Mouse (Mus musculus): Measurements from ENCODE around the gene Rfpl4.
"Not testable (repeated sequence)": the region's sequence is repeated elsewhere in the genome, so short reads cannot be mapped to it uniquely, and the experiment has no call there.

Rfpl4 gene

DNA sequence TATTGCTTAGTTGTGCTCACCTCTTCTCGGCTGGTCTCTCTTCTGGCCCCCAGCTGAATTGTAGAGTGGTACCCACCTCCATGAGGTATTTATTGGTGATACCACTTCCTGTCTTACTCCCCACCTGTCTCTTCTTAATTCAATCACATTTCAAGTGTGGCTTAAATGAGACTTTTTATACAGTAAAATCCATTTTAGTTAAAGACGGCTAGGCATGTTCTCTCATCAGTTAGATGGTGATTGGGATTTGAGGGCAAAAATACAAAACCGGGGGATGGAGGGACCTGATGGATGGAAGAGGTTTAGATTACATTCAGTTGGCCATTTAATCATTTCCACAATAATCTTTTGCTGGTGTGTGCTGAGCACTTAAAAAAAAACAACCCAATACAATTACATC lies at the start of gene Rfpl4:
Gene Rfpl4 (minus strand): TSS at position 101 of the 400 bp plus-strand sequence.
- no peak for DNase-seq

DNA sequence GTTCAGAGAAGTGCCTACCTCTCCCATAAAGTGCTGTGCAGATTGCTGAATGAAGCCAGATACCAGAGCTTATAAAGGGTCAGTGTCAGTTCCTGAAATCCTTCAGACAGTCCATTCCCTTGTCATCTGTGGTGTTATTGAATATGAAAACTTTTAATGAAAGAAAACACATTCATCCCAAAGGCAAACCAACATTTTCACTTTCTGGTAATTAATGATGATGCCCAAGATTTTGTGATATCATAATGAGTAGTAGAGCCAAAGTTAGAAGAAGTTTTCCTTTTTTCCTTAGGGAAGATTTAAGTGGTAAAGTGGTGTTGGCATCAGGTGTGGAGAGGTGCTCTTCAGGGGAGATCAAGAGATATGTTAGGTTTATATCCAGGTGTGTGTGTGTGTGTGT lies 32.8 kb upstream of the Rfpl4 start, which contains the start of gene Vmn1r55:
Gene Vmn1r55 (minus strand): TSS at position 101 of the 400 bp plus-strand sequence.
- not testable (repeated sequence) for DNase-seq

DNA sequence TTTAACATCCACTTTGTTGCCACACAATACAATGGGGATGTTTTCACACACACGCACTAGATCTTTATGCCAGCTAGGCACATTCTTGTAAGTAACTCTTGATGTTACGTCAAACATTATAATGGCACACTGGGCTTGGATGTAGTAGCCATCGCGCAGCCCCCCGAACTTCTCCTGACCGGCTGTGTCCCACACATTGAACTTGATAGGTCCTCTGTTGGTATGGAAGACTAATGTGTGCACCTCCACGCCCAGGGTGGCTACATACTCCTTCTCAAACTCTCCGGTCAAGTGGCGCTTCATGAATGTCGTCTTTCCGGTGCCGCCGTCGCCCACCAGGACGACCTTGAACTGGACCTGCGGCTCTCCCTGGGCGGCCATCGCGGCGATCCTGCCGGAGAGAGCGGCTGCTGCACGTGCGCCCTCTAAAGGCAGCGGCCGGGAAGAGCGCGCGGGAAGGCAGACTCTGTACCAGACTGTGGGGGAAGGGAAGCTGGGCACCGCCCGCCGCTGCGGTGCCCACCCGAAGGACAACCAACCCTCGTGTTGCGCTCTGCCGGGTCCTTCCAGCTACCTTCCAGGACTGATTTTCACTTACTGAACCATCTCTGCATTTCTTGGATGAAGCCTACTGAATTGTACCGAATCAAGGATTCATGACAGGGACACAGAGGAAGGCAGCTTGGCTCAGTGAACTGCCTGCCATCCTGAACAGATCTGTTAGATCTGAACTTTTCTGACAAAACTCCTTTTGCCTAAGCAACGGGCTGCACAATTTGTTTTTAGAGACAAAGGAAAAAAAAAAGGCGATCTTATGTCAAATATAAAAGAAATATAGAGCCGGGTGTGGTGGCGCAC lies 9.0 kb upstream of the Rfpl4 start, which contains the start of gene Rasl2-9:
Gene Rasl2-9 (minus strand): TSS at position 402 of the 858 bp plus-strand sequence.
- DNase-seq, result peak; percentile 42

DNA sequence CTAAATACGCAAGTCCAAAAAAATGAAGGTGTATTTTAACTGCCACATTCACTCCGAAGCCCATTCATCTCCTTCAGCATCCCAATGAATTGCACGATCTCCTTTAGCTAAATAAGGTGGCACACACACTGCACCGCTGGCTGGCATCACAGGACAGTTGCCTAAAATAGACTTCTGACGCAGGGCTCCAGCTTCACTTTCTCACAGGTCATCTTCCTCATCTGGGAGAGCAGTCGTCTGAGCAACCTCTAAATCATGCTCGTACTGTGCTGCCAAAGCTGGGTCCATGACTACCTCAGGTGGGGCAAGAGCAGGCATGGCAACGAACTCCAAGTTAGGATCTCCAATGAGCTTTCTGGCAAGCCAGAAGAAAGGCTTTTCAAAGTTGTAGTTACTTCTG lies 8.3 kb upstream of the Rfpl4 start:
- DNase-seq, result no peak

DNA sequence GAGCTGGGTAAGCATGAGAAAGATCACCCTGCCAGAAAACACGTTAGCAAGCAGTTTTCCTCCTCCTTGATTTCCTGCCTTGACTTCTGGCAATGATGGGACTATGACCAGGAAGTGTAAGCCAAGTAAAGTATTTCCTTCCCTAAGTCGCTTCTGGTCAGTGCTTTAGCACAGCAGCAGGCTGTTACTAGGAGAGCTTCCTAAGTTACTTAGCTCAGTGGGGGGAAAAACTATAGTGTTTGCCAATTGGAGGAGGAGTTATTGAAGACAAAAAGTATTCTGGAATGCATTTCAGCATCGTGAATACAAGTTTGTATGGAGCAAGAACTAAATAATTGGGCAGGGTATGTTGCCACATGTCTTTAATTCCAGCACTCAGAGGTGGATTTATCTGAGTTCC lies 4.0 kb downstream of the Rfpl4 start:
- DNase-seq, result no peak

DNA sequence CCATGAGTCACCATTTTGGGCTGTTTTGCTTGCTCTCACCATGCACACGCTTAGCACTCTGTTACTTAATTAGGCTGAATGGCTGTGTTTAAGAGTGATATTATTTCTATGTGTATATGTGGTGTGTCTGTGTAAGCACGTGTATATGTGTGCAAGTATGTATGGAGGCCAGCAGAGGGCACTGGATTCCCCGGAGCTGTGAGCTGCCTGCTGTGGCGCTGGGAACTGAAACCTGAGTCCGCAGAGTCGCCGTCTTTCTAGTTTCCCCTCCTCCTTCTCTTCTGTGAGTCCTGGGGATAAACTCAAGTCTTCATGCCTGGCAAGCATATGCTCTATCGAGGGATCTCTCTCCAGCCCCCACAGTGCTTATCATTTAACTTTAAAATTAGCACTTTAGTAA lies 7.4 kb downstream of the Rfpl4 start:
- DNase-seq, result no peak

DNA sequence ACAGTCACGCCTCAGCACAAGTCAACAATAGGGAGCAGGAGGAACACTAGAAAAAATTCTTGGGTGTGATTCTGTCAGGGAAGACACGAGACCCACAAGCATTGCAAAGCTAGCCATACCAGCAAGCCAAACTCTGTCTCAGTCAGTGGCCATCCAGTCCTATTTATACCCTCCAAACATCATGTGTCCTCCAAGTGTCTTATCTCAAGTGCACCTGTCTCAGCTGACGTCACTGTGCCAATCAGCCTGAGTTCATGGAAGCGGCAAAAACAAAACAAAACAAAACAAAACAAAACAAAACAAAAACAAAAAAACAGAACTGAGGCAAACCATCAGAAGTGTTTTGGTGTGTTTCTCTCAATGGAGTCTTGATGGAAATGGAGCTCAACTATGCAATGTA lies 8.5 kb downstream of the Rfpl4 start:
- DNase-seq, result no peak

DNA sequence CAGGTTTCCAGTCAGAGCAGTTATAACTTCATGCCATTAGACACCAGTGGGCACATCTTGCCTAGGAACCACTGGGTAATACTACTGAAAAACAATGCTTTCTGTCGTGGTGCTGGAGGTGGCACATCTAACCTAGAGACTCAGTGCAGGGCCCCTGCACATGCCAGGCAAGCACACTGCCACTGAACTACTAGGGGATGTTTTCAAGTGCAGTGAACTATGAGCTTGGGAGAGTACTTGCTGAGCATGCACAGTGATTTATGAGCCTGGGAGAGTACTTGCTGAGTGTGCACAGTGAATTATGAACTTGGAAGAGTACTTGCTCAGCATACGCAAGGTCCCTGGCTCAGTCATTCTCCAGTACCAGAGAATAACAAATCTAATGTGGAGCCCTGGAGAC lies 14.2 kb downstream of the Rfpl4 start:
- DNase-seq, result no peak

DNA sequence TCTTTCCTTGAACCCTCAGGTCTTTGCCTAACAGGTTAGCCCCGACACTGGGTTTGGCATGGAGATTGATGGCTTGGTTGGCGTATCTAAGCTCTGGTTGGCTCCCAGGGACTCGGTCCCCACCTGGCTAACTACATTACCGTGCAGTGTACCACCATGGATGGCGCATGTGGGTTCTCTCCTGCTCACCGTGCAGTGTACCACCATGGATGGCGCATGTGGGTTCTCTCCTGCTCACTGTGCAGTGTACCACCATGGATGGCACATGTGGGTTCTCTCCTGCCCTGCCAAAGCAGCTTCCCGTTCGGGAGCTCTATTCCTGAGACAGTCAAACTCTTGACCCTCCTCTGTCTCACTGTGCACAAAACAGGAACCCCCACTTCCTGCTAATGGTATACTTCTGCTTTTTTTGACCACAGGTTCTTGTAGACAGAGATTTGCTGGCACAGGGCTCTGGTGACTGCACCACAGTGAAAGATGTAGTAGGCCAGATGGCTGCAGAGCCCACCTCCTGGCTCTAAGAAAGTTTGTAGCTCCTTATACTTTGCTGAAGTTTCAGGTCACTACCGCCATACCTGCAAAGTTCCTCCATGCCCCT lies 15.6 kb downstream of the Rfpl4 start:
- no peak for DNase-seq

DNA sequence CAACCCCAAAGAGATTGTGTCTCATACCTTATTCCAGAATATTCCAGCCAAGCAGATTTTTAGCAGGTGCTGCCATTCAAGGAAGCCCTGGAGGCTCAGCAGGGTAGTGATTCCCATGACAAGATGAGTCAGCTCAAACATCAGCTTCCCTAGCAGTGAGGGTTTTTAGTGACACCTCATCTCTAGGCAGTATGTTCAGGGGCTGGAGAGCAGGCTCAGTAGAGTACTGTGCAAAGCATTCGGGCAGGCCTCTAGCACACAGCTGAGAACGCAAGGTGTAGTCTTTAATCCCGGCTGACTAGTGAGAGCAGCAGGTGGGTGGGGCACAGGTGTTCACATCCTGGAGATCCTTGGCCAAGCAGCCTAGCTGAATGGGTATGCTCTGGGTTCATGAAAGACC lies 17.0 kb downstream of the Rfpl4 start:
- DNase-seq, result no peak

DNA sequence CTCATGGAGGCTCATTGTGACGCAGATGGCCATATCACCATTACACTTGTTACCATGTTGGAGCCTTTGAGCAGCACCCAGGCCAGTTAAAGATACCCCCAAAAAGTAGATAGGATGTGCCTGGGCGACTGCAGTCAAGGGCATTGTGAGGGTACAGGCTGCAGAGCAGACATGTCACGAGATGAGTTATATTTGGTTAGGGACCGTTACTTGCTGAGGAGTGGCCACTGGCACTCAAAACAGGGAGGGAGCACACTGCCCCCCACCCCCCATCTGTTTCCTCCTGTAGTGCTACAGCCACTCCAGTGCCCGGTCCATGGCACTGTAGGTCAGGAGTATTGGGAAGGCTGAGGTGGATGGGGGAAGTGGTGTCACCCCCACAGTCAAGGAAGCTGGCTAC lies 18.0 kb downstream of the Rfpl4 start:
- DNase-seq, result no peak

DNA sequence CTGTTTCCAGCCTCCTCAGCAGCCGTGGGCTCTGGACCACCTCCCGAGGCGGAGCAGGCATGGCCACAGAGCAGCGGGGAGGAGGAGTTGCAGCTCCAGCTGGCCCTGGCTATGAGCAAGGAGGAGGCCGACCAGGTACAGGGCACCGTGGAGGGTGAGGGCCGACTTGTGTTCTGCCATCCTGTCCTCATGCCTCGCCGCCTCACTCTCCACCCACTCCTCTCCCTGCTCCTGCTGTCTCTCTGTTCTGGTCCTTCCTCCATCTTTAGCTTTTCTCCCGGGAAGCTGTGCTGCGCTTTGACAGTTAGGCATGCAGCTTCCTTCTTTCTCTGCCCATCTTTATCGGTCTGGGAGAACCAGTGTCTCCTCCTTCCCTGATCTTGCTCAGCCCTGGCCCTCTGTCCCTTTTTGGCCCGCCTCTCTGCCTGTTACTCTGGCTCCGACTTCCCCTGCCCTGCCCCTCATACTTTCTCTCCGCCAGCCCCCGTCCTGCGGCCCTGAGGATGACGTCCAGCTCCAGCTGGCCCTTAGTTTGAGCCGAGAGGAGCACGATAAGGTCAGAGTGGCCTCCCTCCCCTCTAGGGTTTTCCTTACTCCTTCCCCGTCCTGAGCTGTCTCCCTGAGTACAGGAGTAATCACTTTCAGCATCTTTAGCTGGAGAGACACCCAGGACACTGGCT lies 23.8 kb downstream of the Rfpl4 start:
- no peak for DNase-seq

DNA sequence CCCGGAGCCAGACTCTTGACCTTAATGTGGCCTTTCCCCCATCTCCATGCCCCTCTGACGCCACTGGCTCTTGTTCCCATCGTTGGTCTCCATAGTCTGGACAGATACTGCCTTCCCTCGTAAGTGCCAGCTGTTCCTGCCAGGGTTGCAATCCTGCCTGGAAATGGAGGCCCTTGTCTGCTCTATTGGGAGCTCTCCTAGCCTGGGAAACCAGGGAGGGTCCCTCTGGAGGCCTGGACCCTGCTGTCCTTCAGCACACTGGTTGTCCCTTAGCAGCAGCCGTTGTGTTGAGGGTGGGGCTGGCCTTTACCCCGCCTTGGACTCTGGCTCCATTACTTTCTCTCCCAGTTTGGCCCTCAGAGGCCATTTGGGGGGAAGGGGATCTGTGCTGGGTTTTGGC lies 24.4 kb downstream of the Rfpl4 start:
- DNase-seq, result no peak

DNA sequence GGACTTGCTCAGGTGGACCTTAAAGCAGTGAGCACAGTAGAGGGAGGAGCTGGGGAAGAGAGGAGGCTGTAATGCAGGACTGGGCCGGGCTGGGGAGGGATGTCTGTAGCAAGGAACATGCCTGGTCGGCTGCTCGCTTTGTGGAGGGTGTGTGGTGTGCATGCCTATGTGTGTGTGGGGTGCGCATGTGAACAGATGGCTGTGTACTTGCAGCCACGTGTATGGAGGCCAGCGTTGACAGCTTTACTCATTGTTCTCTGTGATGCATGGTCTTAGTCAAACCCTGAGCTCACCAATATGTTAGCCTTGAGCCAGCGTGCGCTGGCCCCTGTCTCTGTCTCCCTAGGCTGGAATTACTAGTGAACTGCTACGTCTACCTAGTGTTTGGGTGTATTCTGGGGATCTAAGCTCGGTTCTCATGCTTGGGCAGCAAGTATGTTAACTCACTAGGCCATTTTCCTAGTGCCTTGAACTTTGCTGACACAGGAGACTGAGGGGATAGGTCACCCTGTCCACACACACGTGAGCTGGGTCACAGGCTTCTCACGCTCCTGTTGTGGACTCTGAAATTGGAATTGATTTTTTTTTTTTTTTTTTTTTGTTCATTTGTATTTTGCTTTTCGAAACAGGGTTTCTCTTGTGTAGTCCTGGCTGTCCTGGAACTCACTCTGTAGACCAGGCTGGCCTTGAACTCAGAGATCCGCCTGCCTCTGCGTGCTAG lies 25.6 kb downstream of the Rfpl4 start:
- DNase-seq, result no peak

DNA sequence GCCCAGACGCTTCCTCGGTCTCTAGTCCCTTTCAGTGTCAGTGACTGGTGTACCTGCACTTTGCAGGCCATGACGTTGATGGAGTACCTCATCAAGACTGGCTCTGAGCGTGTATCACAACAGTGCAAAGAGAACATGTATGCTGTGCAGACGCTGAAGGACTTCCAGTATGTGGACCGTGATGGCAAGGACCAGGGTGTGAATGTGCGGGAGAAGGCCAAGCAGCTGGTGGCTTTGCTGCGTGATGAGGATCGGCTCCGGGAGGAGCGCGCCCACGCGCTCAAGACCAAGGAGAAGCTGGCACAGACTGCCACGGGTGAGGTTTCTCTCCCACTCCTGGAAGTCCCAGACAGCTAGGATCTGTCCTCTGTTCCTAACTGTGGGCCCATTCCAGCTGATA lies 26.9 kb downstream of the Rfpl4 start:
- no peak for DNase-seq

DNA sequence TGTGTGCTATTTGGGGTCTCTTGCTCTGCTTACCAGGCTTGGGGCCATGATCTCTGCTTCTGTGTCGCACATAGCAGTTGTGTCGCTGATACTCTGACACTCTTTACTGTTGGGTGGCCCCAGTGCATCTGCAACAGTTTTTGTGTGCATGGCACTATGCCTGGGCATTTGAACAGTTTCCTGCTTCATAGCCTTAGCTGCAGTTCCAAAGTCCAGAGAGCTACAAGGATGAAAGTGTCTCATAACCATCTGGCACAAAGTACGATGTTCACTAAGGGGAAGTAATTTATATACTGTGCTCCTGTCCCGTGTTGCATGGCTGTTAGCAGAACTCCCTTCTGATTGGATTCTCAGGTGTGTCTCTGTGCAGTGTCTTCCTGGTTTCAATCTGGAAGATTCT lies 28.9 kb downstream of the Rfpl4 start:
- DNase-seq, result peak; percentile 4

DNA sequence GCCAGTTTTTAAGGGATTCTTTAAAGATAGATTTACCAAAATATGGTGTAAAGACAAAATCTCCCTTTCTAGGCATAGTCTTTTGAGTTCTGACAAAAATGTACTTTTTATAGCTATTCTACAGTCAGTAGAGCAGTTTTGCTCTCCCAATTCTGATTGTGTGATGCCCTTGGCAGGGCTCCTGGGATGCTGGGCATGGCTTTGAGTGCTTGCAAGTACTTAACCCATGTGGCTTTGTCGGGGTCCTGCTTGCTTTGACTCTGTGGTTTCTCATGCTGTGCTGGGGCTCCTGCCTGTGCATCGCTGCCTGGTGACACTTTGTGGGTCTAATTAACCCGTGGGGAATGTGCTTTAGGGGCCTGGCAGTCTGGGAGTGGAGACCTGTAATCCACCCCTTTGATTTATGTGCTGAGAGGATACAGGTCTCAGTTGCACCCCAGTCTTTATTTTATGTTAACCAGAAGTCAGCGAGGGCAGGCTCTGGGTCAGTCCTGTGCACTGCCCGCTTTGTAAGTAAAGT lies 29.8 kb downstream of the Rfpl4 start:
- peak; percentile 8 for DNase-seq

DNA sequence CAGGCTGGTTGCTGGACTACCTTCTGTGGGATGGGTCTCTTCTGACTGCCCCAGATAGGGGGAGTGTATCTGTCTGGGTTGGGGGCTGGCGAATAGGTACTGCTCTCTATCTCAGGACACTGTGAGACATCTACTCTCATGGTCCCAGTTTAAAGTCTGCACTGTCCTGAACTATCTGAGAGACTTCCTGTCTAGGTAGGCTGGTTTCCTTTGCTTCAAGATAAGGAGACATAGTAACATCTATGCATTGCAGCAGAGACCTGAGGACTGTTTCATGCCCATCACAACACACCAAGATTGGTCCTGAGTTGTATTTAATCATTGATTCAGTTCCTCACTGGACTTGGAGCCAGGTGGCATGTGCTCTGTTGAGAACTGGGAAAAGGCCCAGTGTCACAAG lies 31.2 kb downstream of the Rfpl4 start:
- DNase-seq, result no peak

DNA sequence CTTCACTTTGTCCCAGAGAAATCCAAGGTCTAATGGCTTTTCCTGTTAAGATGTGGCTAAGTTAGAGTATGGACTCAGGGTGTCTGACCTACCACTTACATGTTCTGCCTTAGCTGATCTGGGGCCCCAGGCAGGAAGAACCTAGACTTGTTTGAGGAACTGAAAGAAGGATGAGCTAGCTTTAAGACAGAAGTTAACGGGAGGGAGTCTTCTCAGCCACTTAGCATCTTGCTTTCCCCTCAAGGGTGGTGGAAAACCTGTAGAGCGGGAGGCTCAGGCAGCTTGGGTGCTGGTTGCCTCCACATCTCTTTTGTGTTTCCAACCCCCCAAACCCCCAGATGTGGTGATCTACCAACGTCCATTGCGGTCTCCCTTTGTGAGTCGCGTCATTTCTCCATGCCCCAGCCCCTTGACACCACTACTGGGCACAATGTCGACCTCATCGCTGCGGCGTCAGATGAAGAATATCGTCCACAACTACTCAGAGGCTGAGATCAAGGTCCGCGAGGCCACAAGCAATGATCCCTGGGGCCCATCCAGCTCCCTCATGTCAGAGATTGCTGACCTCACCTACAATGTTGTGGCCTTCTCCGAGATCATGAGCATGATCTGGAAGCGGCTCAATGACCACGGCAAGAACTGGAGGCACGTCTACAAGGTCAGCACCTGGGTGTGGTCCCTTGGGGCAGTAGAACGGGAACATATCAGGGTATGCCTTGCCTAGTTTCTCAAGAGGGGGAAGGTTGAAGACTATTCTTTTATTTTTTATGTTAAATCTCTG lies 33.2 kb downstream of the Rfpl4 start:
- no peak for DNase-seq

DNA sequence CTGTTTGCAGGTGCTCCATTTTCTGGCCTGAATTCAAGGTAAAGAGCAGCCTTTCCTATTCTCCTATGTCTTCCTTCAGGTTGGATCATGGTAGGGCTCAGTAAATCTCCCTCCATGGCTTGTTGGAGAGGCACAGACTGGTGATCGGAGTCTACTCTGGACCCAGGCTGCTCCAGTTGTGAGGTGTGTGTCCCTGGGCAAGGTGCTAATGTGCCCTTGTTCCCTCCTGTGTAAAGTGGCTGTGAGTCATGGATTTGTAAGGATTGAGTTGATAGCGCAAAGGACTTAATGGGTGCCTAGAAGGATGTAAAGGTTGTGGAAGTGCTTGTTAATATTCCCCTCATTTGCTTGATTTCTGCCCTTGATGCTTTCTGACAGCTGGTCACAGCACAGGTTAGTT lies 34.8 kb downstream of the Rfpl4 start:
- no peak for DNase-seq

DNA sequence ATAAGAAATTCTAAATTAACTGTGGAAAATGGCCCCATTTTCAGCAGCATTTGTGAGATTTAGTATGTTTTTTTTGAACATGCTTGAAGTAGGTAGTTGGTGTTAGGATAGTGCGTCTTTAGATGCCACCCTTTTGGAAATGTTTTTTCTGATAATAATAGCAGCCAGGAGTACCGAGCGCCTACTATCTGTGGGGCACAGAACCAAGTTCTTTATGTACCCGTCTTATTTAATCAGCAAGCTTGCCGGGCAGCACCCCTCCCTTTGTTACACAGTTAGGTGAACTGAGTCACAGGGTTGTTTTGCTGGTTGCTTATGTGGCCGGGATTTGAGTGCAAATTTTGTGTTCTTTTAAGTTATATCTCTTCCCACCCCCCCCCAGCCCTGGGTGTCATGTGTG lies 35.5 kb downstream of the Rfpl4 start:
- DNase-seq, result no peak

DNA sequence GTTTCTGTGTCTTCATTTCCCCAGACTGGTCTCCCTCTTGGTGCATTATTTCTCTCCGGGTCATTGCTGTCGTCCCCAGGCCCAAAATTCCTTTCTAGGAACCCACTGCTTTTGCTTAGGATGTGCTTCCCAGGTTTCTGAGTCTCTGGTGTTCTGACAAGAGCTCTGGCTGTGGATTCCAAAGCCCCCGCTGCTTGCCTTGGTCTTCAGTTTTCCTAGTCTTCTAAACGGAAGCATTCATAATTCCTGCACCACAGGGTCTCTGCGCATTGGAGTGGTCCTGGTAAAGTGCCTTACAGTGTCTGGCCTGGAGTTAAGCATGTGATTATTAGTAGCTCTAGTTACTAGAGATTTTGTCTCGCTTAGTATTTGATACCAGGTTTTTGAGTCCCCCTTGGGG lies 35.9 kb downstream of the Rfpl4 start:
- DNase-seq, result peak; percentile 53

Measured in cerebellum, adult 9-10 months (tissue).